Mouse (Mus musculus) erythroblast, adult 5-6 weeks (primary cell): ENCODE results near the gene Malrd1. TPM values are rescaled to one million over a fixed set of nuclear protein-coding genes. Genes with fewer than 3 reads are reported as not detected.

Experiments
- ATAC-seq: replicated peaks from 2 replicates; pipeline ENCODE4 v1.8.0; 2016; ENCODE audit warnings: moderate number of reproducible peaks, mild to moderate bottlenecking, moderate TSS enrichment, inconsistent platforms; ENCODE audit not compliant: poor library complexity, low FRiP score, severe bottlenecking
- total RNA-seq, 2 experiments: library from RNA; stranded (forward) in 1 of 2; stranded (reverse) in 1 of 2; fragments of 150-400 nt in 1 of 2; fragments of 200-764, 138-1000 nt in 1 of 2; gene quantifications; 2 replicates each; pipeline versions ENCODE4 v1.2.3 to v1.2.4; 2015 to 2017; ENCODE audit warnings: low replicate concordance in 2 of 2

Gene Malrd1
- total RNA-seq, 2 experiments from 2014 or later: not detected

GRCm38 (mm10) chr2:16252274-16252673 lies 726.0 kb downstream of the Malrd1 start:
- ATAC-seq: no peak
